Comparison of ENCODE assay signal across 8 mouse cellular contexts in the genomic region with DNA sequence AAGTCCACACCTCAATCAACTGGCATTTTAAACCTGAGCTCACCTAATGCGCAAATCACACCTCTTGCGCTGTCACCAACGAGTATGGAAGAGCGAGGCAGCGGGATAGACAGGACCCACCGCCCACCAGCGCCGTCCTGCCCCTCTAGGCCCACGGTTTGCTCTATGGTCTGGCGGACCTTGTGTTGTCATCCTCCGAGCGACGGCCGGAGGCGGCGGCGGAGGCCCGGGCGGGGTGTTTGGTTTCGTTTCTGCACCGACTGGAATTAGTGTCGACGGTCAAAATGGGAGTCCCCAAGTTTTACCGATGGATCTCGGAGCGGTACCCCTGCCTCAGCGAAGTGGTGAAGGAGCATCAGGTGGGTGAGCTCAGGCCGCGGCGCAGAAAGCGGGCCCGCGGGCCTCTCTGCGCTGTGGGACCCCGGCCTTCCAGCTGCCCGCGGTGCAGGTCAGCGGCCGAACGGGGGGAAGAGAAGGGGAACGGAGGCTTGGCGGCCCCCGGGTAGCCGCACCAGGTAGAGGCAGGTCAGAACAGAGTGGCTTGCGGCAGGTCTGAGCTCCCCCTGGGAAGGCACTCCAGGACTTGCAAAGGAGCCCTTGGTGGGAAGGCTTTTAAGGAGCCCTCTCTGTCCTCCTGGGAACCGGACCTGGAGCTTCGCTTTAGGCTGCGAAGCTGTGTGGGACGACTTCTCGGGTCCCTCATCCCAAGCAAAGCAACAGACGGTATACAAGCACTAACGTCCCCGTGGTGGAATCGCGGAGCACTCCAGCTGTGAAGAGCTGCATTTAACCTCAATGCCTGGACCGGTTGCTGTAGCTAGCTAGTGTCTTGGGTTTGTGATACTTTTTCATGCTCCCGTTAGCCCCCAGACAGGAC. TPM values are rescaled to one million over a fixed set of nuclear protein-coding genes. Genes with fewer than 3 reads are reported as not detected.
A peak's percentile ranks its signal among the peaks of the same experiment; 100 is the strongest.
DNase-seq lines count a peak whose midpoint lies in the region; ATAC-seq and TF ChIP-seq lines count a peak whose summit lies in the region.

A gene (plus strand): TSS at position 176 of the 877 bp plus-strand sequence.

- peak; percentile 99 for ATAC-seq in heart, embryonic 12.5 days (ENCODE audit: insufficient number of reproducible peaks, low FRiP score)
- peak; percentile 99 for ATAC-seq in kidney, postnatal 0 days (replicated peaks; ENCODE audit: low FRiP score, low read depth)
- peak; percentile 98 for ATAC-seq in liver, embryonic 11.5 days (replicated peaks; ENCODE audit: low FRiP score)
- ATAC-seq in stomach, embryonic 14.5 days (ENCODE audit: insufficient number of reproducible peaks, insufficient read depth, low FRiP score, low read depth): peak; percentile 96

- H3K27ac ChIP-seq in heart, embryonic 12.5 days (ENCODE audit: poor library complexity, severe bottlenecking): peak within 1 kb of the TSS; percentile 90
- peak within 1 kb of the TSS; percentile 96 for H3K27ac ChIP-seq in kidney, postnatal 0 days
- H3K27ac ChIP-seq in liver, embryonic 11.5 days (ENCODE audit: low read depth, low read length): peak within 1 kb of the TSS; percentile 72
- peak within 1 kb of the TSS; percentile 93 for H3K27ac ChIP-seq in stomach, embryonic 14.5 days (ENCODE audit: low read length)

- peak within 1 kb of the TSS; percentile 86 for H3K4me2 ChIP-seq in heart, embryonic 12.5 days
- peak within 1 kb of the TSS; percentile 71 for H3K4me2 ChIP-seq in kidney, postnatal 0 days (ENCODE audit: low read length)
- H3K4me2 ChIP-seq in liver, embryonic 11.5 days: peak within 1 kb of the TSS; percentile 76
- peak within 1 kb of the TSS; percentile 64 for H3K4me2 ChIP-seq in stomach, embryonic 14.5 days (replicated peaks; ENCODE audit: low read depth, low read length)

- H3K36me3 ChIP-seq in C2C12 (ENCODE audit: control insufficient read depth, insufficient read depth): peaks cover 15% of the 10 kb centered on the region
- H3K36me3 ChIP-seq in erythroblast, embryonic 14.5 days (ENCODE audit: control insufficient read depth): peaks cover 25% of the 10 kb centered on the region
- peaks cover 5% of the 10 kb centered on the region; the same call in 1 of the 2 replicates for H3K36me3 ChIP-seq in heart, embryonic 12.5 days
- H3K36me3 ChIP-seq in kidney, postnatal 0 days (ENCODE audit: insufficient read depth, low read length): no peaks in the 10 kb centered on the region
- 0 out of 2 replicates have a peak, but pooled peaks cover 2% of the 10 kb centered on the region for H3K36me3 ChIP-seq in liver, embryonic 11.5 days (ENCODE audit: control insufficient read depth, insufficient read depth, low read length)
- H3K36me3 ChIP-seq in stomach, embryonic 14.5 days (ENCODE audit: control insufficient read depth, insufficient read depth, low read length): peaks cover 3% of the 10 kb centered on the region; the same call in 1 of the 2 replicates

- peak; percentile 44; the same call in 1 of the 2 replicates for TF ChIP-seq POLR2A in brain, embryonic 14.5 days (IDR thresholded peaks at IDR 0.05; ENCODE audit: borderline replicate concordance, extremely low read depth, insufficient read depth, insufficient read length, poor library complexity, severe bottlenecking)

- H3K4me3 ChIP-seq in C2C12 (ENCODE audit: insufficient read depth, poor library complexity, severe bottlenecking): peak within 1 kb of the TSS; percentile 79
- H3K4me3 ChIP-seq in erythroblast, embryonic 14.5 days (replicated peaks): peak within 1 kb of the TSS; percentile 87
- peak within 1 kb of the TSS; percentile 83 for H3K4me3 ChIP-seq in heart, embryonic 12.5 days
- H3K4me3 ChIP-seq in kidney, postnatal 0 days (replicated peaks; ENCODE audit: low read depth, low read length): peak within 1 kb of the TSS; percentile 100
- peak within 1 kb of the TSS; percentile 87 for H3K4me3 ChIP-seq in liver, embryonic 11.5 days (ENCODE audit: low read depth, low read length)
- H3K4me3 ChIP-seq in stomach, embryonic 14.5 days (ENCODE audit: low read depth, low read length): peak within 1 kb of the TSS; percentile 96

- no peaks in the 10 kb centered on the region for H3K9me3 ChIP-seq in erythroblast, embryonic 14.5 days (ENCODE audit: control insufficient read depth, low read length)
- H3K9me3 ChIP-seq in heart, embryonic 12.5 days (replicated peaks): no peaks in the 10 kb centered on the region
- H3K9me3 ChIP-seq in kidney, postnatal 0 days (replicated peaks; ENCODE audit: low read length): no peaks in the 10 kb centered on the region
- H3K9me3 ChIP-seq in liver, embryonic 11.5 days (ENCODE audit: control insufficient read depth, low read length): no peaks in the 10 kb centered on the region
- no peaks in the 10 kb centered on the region for H3K9me3 ChIP-seq in stomach, embryonic 14.5 days (ENCODE audit: control insufficient read depth, low read depth, low read length)

- WGBS in heart, embryonic 12.5 days: under 1% methylated on average over 57 of the region's 57 CpGs
- WGBS in kidney, postnatal 0 days: under 1% methylated on average over 57 of the region's 57 CpGs
- under 1% methylated on average over 57 of the region's 57 CpGs for WGBS in liver, embryonic 11.5 days
- WGBS in stomach, embryonic 14.5 days: under 1% methylated on average over 57 of the region's 57 CpGs

- no peaks in the 10 kb centered on the region for H3K27me3 ChIP-seq in C2C12 (ENCODE audit: control insufficient read depth, insufficient read depth, insufficient read length)
- no peaks in the 10 kb centered on the region for H3K27me3 ChIP-seq in erythroblast, embryonic 14.5 days (ENCODE audit: control insufficient read depth)
- H3K27me3 ChIP-seq in heart, embryonic 12.5 days (replicated peaks): no peaks in the 10 kb centered on the region
- H3K27me3 ChIP-seq in kidney, postnatal 0 days (ENCODE audit: insufficient read depth, low read length): no peaks in the 10 kb centered on the region
- H3K27me3 ChIP-seq in liver, embryonic 11.5 days (replicated peaks; ENCODE audit: control insufficient read depth, insufficient read depth, low read length): no peaks in the 10 kb centered on the region
- H3K27me3 ChIP-seq in stomach, embryonic 14.5 days (ENCODE audit: control insufficient read depth, insufficient read depth, low read length): no peaks in the 10 kb centered on the region

- H3ac ChIP-seq in C2C12 (ENCODE audit: control insufficient read depth, insufficient read length, low read depth): peak within 1 kb of the TSS; percentile 88

- H3K4me1 ChIP-seq in erythroblast, embryonic 14.5 days (ENCODE audit: control insufficient read depth): peaks cover 32% of the 10 kb centered on the region
- peaks cover 12% of the 10 kb centered on the region for H3K4me1 ChIP-seq in heart, embryonic 12.5 days (replicated peaks)
- H3K4me1 ChIP-seq in kidney, postnatal 0 days (replicated peaks; ENCODE audit: insufficient read depth, low read length): no peaks in the 10 kb centered on the region
- H3K4me1 ChIP-seq in liver, embryonic 11.5 days (replicated peaks; ENCODE audit: control insufficient read depth, insufficient read depth, low read length): peaks cover 7% of the 10 kb centered on the region
- H3K4me1 ChIP-seq in stomach, embryonic 14.5 days (ENCODE audit: control insufficient read depth, insufficient read depth, low read length): no peaks in the 10 kb centered on the region

- DNase-seq in brain, embryonic 14.5 days (ENCODE audit: low read depth): peak; percentile 98
- peak; percentile 97 for DNase-seq in kidney, postnatal 0 days (ENCODE audit: low spot score)
- peak; percentile 88 for DNase-seq in liver, embryonic 11.5 days (ENCODE audit: low spot score)
- peak; percentile 94 for DNase-seq in naive thymus-derived CD4-positive, alpha-beta T cell, adult 2 months (ENCODE audit: low read depth)

- TF ChIP-seq CTCF in C2C12 (IDR thresholded peaks at IDR 0.05; ENCODE audit: control insufficient read depth, insufficient read depth, insufficient read length): no peak
- no peak for TF ChIP-seq CTCF in brain, embryonic 14.5 days (IDR thresholded peaks at IDR 0.05; ENCODE audit: borderline replicate concordance, extremely low read depth, insufficient read depth, insufficient read length)
- TF ChIP-seq CTCF in kidney, postnatal 0 days (IDR thresholded peaks at IDR 0.05; ENCODE audit: low read depth): no peak

- H3K79me2 ChIP-seq in C2C12 (ENCODE audit: control insufficient read depth, insufficient read depth): peaks cover 54% of the 10 kb centered on the region

- H3K9ac ChIP-seq in heart, embryonic 12.5 days: peak within 1 kb of the TSS; percentile 96
- H3K9ac ChIP-seq in kidney, postnatal 0 days (ENCODE audit: low read depth, low read length): peak within 1 kb of the TSS; percentile 99
- H3K9ac ChIP-seq in liver, embryonic 11.5 days (ENCODE audit: low read depth, low read length): peak within 1 kb of the TSS; percentile 94
- H3K9ac ChIP-seq in stomach, embryonic 14.5 days (replicated peaks; ENCODE audit: low read depth, low read length): peak within 1 kb of the TSS; percentile 99

- peaks cover 24% of the 10 kb centered on the region for H3K79me3 ChIP-seq in C2C12 (ENCODE audit: low read depth)

TF ChIP-seq in C2C12, 6 proteins besides CTCF, POLR2A, EP300 and RAD21:
- TF ChIP-seq MAX (IDR thresholded peaks at IDR 0.05) (peak; percentile 29), FOSL1 (IDR thresholded peaks at IDR 0.05; ENCODE audit: insufficient read depth, low read length, poor library complexity, severe bottlenecking) (no peak)

RNA-seq across cellular contexts. Expression of the gene that starts here (rescaled TPM):
- 3.1 TPM for polyA plus RNA-seq in C2C12 (2012; fragmentation: generic; extraction: Trizol)
- 15.8 and 19.8 TPM in 2 replicates for polyA plus RNA-seq in brain, embryonic 14.5 days (2012; rRNA removed)
- polyA plus RNA-seq in erythroblast, embryonic 14.5 days (2012): 0.03 and 0.21 TPM in 2 replicates
- 15.0 and 20.7 TPM in 2 replicates for polyA plus RNA-seq in heart, embryonic 12.5 days (2016; fragmentation: Nextera tagmentation; extraction: Ambion mirVana)
- 9.9 and 11.3 TPM in 2 replicates for polyA plus RNA-seq in kidney, postnatal 0 days (2015; fragmentation: Nextera tagmentation; extraction: Ambion mirVana)
- polyA plus RNA-seq in liver, embryonic 11.5 days (2014; fragmentation: Nextera tagmentation; extraction: Ambion mirVana): 10.6 and 11.9 TPM in 2 replicates
- 27.1 and 30.7 TPM in 2 replicates for polyA plus RNA-seq in stomach, embryonic 14.5 days (2014; fragmentation: Nextera tagmentation; extraction: Ambion mirVana)

Comparison
In these comparisons a context has a peak if more than half of its experiments do, and no peak if none do; other contexts are left out.
1. Peak in every context shown above with its lines: DNase-seq, ATAC-seq, H3K4me3 ChIP-seq and H3K27ac ChIP-seq.